Mouse (Mus musculus) stomach, postnatal 0 days (tissue): Measurements from ENCODE around the gene Osbpl6. TPM values are rescaled to one million over a fixed set of nuclear protein-coding genes. Genes with fewer than 3 reads are reported as not detected.

ENCODE experiments used
- ATAC-seq: fragments of 200-750 bp; cut with Nextera tagmentation; 2 replicates; pipeline ENCODE4 v1.8.0; 2017; ENCODE audit not compliant: low FRiP score, low TSS enrichment
- DNase-seq: peaks from one replicate; pipeline ENCODE4 v3.0.0-alpha.2; 2016; ENCODE audit warnings: low spot score
- H3K27ac ChIP-seq: fragments of 300-500 bp; sonication (generic); replicated peaks from 2 replicates; pipeline ENCODE4 v1.5.1; 2014; ENCODE audit warnings: mild to moderate bottlenecking, control low read depth
- H3K27me3 ChIP-seq: fragments of 300-500 bp; sonication (generic); 2 replicates; pipeline ENCODE4 v1.6.1; 2014; ENCODE audit warnings: low read length; ENCODE audit not compliant: control insufficient read depth, insufficient read depth
- H3K36me3 ChIP-seq: fragments of 300-500 bp; sonication (generic); 2 replicates; pipeline ENCODE4 v1.6.1; 2014; ENCODE audit warnings: low read length, mixed read lengths; ENCODE audit not compliant: control insufficient read depth, insufficient read depth
- H3K4me1 ChIP-seq: fragments of 300-500 bp; sonication (generic); replicated peaks from 2 replicates; pipeline ENCODE4 v1.6.1; 2014; ENCODE audit warnings: antibody characterized with exemption; ENCODE audit not compliant: control insufficient read depth, insufficient read depth
- H3K4me2 ChIP-seq: fragments of 300-500 bp; sonication (generic); replicated peaks from 2 replicates; pipeline ENCODE4 v1.6.1; 2014; ENCODE audit warnings: low read depth, mild to moderate bottlenecking, control low read depth, moderate library complexity
- H3K4me3 ChIP-seq: fragments of 300-500 bp; sonication (generic); 2 replicates; pipeline ENCODE4 v1.5.1; 2014; ENCODE audit warnings: low read depth, low read length, control low read depth
- H3K9ac ChIP-seq: fragments of 300-500 bp; sonication (generic); 2 replicates; pipeline ENCODE4 v1.6.1; 2014; ENCODE audit warnings: mild to moderate bottlenecking, low read length, control low read depth, mixed read lengths
- H3K9me3 ChIP-seq: fragments of 300-500 bp; sonication (generic); 2 replicates; pipeline ENCODE4 v1.6.1; 2016; ENCODE audit warnings: low read length; ENCODE audit not compliant: control insufficient read depth
- CTCF ChIP-seq: IDR thresholded peaks from 2 replicates; pipeline ENCODE4 v1.5.1; 2016; ENCODE audit warnings: antibody characterized with exemption, low read depth, mild to moderate bottlenecking, moderate library complexity
- EP300 ChIP-seq: optimal IDR thresholded peaks from 2 replicates; pipeline ENCODE3; 2016; ENCODE audit warnings: antibody characterized with exemption
- WGBS: fragments of 180-500 bp; shearing (Covaris S2); extraction: QIAGEN DNeasy Blood & Tissue Kit; methylation state at CpG from one replicate; pipeline ENCODE4 v1.1.7; 2014; 5-methylcytosine and 5-hydroxymethylcytosine counted together
- polyA plus RNA-seq: library from polyadenylated mRNA; unstranded; fragments of >200 nt; fragmentation: Nextera tagmentation; extraction: Ambion mirVana; gene quantifications from 2 replicates; pipeline ENCODE4 v1.2.1, GENCODE M21; 2015

Osbpl6 gene
- polyA plus RNA-seq, 1 experiment from 2014 or later: 4.7 TPM

DNA sequence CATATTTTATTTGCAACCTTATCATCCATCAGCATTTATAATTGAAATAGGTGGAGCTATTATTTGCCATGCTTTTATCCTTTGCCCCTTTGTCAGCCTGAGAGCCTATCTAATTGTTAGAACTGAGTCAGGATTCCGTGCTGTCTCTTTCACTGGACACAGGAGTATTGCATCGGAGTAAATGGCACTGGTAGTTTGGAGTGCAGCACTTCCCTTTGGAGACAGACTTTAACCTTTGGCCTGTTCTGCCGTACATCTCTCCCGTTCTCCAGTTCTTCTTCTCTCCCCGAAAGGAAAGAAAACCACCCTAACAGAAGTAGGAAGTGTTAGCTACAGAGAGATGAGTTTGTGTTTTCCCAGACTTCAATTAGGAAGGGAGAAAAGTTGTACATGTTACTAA, 136.6 kb downstream of the Osbpl6 start:
- 63% methylated on average over 5 of the region's 5 CpGs for WGBS
- no peak overlapping the region for H3K9ac ChIP-seq
- H3K36me3 ChIP-seq: no peaks in the 10 kb centered on the region
- ATAC-seq (no peak), DNase-seq (no peak)
- H3K27ac ChIP-seq: no peak overlapping the region
- no peaks in the 10 kb centered on the region for H3K9me3 ChIP-seq
- TF ChIP-seq CTCF: no peak
- TF ChIP-seq EP300: no peak
- H3K4me1 ChIP-seq: no peaks in the 10 kb centered on the region
- H3K27me3 ChIP-seq: no peaks in the 10 kb centered on the region
- no peak overlapping the region for H3K4me3 ChIP-seq
- H3K4me2 ChIP-seq: no peak overlapping the region

DNA sequence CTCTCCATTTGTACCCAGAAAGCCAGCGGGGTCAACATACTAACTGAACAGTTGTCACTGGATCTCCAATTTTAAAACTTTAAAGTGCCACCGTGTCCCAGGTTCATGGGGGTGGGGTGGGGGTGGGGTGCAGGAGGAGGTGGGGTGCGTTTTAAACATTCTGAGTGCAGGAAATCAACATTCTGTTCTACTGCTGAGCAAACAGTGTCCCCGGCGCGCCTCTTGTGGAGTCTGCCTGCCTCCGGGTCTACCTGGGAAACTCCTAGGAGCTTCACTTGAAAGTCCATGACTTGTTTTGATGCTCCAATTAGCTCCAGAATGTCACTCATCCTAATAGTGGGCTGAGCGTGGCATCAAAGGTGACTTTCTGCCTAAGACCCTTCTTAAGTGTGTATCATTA, 139.2 kb downstream of the Osbpl6 start:
- H3K9ac ChIP-seq: no peak overlapping the region
- no peaks in the 10 kb centered on the region for H3K4me1 ChIP-seq
- WGBS: 47% methylated on average over 8 of the region's 8 CpGs
- H3K4me2 ChIP-seq: no peak overlapping the region
- no peak for ATAC-seq
- no peaks in the 10 kb centered on the region for H3K36me3 ChIP-seq
- no peak overlapping the region for H3K27ac ChIP-seq
- DNase-seq: no peak
- TF ChIP-seq EP300 (no peak), CTCF (no peak)
- no peak overlapping the region for H3K4me3 ChIP-seq
- no peaks in the 10 kb centered on the region for H3K9me3 ChIP-seq
- no peaks in the 10 kb centered on the region for H3K27me3 ChIP-seq

DNA sequence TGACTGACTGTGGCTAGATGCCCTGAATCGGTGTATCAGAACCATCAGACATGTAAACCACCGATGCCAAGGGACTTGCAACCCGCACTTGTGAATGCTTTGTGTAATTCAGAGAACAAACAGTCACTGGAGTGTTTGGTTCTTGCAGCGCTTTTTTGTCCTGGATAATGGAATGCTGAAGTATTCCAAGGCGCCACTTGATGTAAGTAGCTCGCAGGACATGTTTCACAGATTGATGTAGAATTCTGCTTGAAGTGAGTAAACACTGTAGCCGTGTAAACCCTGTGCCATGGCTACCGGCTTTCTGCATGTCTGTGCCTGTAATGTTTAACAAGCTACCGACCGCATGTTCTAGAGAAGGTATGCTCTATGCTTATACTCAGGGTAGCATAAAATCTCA, 141.9 kb downstream of the Osbpl6 start:
- no peaks in the 10 kb centered on the region for H3K36me3 ChIP-seq
- no peak for ATAC-seq
- DNase-seq: no peak
- no peaks in the 10 kb centered on the region for H3K9me3 ChIP-seq
- H3K4me2 ChIP-seq: no peak overlapping the region
- no peak overlapping the region for H3K27ac ChIP-seq
- no peak overlapping the region for H3K4me3 ChIP-seq
- no peaks in the 10 kb centered on the region for H3K27me3 ChIP-seq
- WGBS: 53% methylated on average over 10 of the region's 10 CpGs
- no peak overlapping the region for H3K9ac ChIP-seq
- no peak for TF ChIP-seq EP300
- no peak for TF ChIP-seq CTCF
- no peaks in the 10 kb centered on the region for H3K4me1 ChIP-seq

DNA sequence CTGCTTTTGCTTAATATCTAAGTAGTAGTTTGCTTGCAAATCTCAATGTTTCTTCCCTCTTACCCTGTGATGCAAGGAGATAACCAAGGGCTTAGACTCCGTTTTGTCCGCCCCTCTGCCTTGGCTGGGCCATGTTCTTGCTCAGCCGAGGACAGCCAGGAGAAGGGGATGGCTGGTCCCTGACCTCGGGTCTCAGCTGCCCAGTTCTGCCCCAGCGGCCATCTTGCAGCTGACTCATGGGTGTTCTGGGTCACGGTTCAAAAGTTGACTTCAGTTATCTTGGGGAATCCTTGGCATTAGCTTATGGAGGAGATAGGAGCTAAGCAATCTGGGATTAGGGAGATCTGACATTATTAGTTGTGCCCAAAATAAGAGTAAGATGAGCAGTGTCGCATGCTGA, 142.5 kb downstream of the Osbpl6 start:
- DNase-seq (no peak), ATAC-seq (no peak)
- H3K27ac ChIP-seq: no peak overlapping the region
- WGBS: 80% methylated on average over 7 of the region's 7 CpGs
- H3K36me3 ChIP-seq: no peaks in the 10 kb centered on the region
- no peaks in the 10 kb centered on the region for H3K9me3 ChIP-seq
- H3K27me3 ChIP-seq: no peaks in the 10 kb centered on the region
- no peak overlapping the region for H3K4me2 ChIP-seq
- TF ChIP-seq CTCF: no peak
- TF ChIP-seq EP300: no peak
- no peak overlapping the region for H3K9ac ChIP-seq
- H3K4me1 ChIP-seq: no peaks in the 10 kb centered on the region
- H3K4me3 ChIP-seq: no peak overlapping the region

DNA sequence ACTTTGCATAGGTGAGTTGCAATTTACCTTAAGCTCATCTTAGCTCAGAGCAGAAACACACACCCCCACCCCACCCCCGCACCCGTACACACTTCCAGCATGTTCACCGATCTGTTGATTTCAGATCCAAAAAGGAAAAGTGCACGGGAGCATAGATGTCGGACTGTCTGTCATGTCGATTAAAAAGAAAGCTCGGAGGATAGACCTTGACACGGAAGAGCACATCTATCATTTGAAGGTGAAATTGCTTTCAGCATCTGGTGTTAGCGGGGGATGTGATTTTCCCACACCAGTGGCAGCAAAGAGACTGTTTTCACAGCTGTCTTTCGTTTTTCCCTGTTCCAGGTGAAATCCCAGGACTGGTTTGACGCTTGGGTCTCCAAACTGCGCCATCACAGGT, 143.0 kb downstream of the Osbpl6 start:
- 75% methylated on average over 12 of the region's 12 CpGs for WGBS
- no peak for ATAC-seq

DNA sequence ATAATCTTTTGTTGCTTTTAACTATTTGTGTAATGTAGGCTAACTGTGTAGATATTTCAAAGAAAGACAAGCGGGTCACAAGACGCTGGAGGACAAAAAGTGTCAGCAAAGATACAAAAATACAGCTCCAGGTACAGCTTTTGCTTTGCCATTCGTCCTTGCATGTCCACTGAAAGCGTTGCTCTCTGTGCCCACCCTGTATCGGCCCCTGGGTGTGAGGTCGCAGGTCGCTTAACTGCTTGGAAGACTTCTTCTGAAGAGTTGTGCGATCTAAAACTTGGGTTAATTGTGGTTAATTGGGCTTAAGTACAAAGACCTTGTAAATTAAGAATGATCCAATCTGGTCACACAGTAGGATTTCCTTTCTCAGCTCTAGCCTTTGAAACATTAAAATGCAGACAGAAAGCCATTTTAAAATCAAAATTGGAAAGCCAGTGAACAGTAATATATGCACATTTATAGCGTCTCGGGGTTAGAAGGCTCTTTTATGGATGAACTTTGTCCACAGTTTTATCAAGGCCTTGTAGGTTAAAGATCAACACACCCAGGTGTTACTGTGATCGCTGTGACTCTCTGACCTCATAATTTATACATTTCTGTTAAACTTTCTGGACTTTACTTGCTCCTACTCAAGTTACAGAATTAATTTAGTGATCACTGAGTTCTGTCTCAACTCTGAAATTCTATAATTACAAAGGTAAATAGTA, 149.7 kb downstream of the Osbpl6 start:
- no peak for ATAC-seq

More for the DNA sequence above, 143.0 kb downstream of the Osbpl6 start:
- no peaks in the 10 kb centered on the region for H3K4me1 ChIP-seq
- no peaks in the 10 kb centered on the region for H3K9me3 ChIP-seq
- H3K4me3 ChIP-seq: no peak overlapping the region
- no peak overlapping the region for H3K9ac ChIP-seq
- H3K36me3 ChIP-seq: no peaks in the 10 kb centered on the region
- H3K4me2 ChIP-seq: no peak overlapping the region
- DNase-seq: no peak
- H3K27ac ChIP-seq: no peak overlapping the region
- TF ChIP-seq CTCF (no peak), EP300 (no peak)
- H3K27me3 ChIP-seq: no peaks in the 10 kb centered on the region

More for the DNA sequence above, 149.7 kb downstream of the Osbpl6 start:
- no peak for DNase-seq
- TF ChIP-seq EP300 (no peak), CTCF (no peak)
- no peak overlapping the region for H3K4me3 ChIP-seq
- no peaks in the 10 kb centered on the region for H3K9me3 ChIP-seq
- no peak overlapping the region for H3K27ac ChIP-seq
- H3K36me3 ChIP-seq: no peaks in the 10 kb centered on the region
- no peaks in the 10 kb centered on the region for H3K4me1 ChIP-seq
- H3K27me3 ChIP-seq: no peaks in the 10 kb centered on the region
- WGBS: 65% methylated on average over 11 of the region's 11 CpGs
- no peak overlapping the region for H3K9ac ChIP-seq
- no peak overlapping the region for H3K4me2 ChIP-seq
